Mouse (Mus musculus): ENCODE measurements around the gene Hook2.

GRCm38 (mm10) chr8:85037366-85037680 lies 46.9 kb downstream of the Hook2 start:
- no peak for TF ChIP-seq EP300 (IDR thresholded peaks at IDR 0.05; ENCODE audit: low read depth)
- TF ChIP-seq CTCF (IDR thresholded peaks at IDR 0.05; ENCODE audit: low read depth) = no peak

Data from liver, postnatal 0 days (tissue).